In the genomic region with DNA sequence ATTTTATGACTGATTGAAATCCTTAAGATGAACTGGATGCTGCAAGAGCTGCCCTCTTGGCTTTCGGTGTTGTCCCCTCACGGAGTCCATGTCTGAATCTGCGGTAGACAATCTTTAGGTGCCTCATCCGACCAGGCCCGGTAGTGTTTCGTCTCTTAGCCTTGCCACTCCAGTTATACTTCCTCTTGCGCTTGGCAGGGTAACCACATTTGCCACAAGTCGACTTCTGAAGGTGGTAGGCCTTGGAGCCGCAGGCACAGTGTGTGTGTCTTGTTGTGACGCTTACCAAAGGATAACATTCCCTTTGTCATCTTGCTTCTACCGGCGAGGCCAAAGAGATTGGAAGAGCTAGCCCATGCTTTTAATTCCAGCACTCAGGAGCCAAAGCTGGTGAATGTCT, we compare ENCODE assay signal across 16 mouse cellular contexts. TPM values are rescaled to one million over a fixed set of nuclear protein-coding genes. Genes with fewer than 3 reads are reported as not detected.
A peak's percentile ranks its signal among the peaks of the same experiment; 100 is the strongest.
DNase-seq lines count a peak whose midpoint lies in the region; ATAC-seq lines count a peak whose summit lies in the region.
"Had no signal": no experiment of that assay in that cellular context is flagged by ENCODE, and none has a peak within 500 bp of the region (broad histone marks: within the 10 kb centered on the region; RNA-seq: fewer than 3 reads in every experiment).

No protein-coding gene starts in this region.

- no peak overlapping the region for H3K4me3 ChIP-seq in forebrain, embryonic 12.5 days (replicated peaks)
- H3K4me3 ChIP-seq: embryonic facial prominence, embryonic 13.5 days; hindbrain, embryonic 13.5 days had no signal

- H3K9me3 ChIP-seq in forebrain, embryonic 12.5 days, result no peaks in the 10 kb centered on the region
- H3K9me3 ChIP-seq: embryonic facial prominence, embryonic 13.5 days; hindbrain, embryonic 13.5 days had no signal

- peak; percentile 92 for ATAC-seq in granulocyte monocyte progenitor cell, adult 5-6 weeks (replicated peaks; ENCODE audit: poor library complexity, severe bottlenecking)
- peak; percentile 74 for ATAC-seq in neutrophil, adult 5-6 weeks (ENCODE audit: extremely low read depth, insufficient number of reproducible peaks, low FRiP score, poor library complexity, severe bottlenecking)
- ATAC-seq in forebrain, embryonic 12.5 days (ENCODE audit: low FRiP score), result no peak
- ATAC-seq: intestine, postnatal 0 days had no signal

- H3K4me1 ChIP-seq in forebrain, embryonic 12.5 days, result no peaks in the 10 kb centered on the region
- H3K4me1 ChIP-seq: embryonic facial prominence, embryonic 13.5 days; hindbrain, embryonic 13.5 days had no signal

- no peak overlapping the region for H3K9ac ChIP-seq in forebrain, embryonic 12.5 days
- H3K9ac ChIP-seq: embryonic facial prominence, embryonic 13.5 days; hindbrain, embryonic 13.5 days had no signal

- H3K4me2 ChIP-seq in forebrain, embryonic 12.5 days, result no peak overlapping the region
- H3K4me2 ChIP-seq: embryonic facial prominence, embryonic 13.5 days; hindbrain, embryonic 13.5 days; midbrain, embryonic 11.5 days had no signal

- peak; percentile 69 to 72 for DNase-seq in spleen, postnatal 36 days (ENCODE audit: low spot score in 2 of 2)
- DNase-seq in spleen, postnatal 14 days (ENCODE audit: low spot score in 2 of 2), result no peak
- DNase-seq in thymus, postnatal 4 days, result peak; percentile 67
- no peak for DNase-seq in layer of hippocampus, postnatal 14 days (ENCODE audit: low spot score in 2 of 2)
- no peak for DNase-seq in MN1 (ENCODE audit: low spot score)
- DNase-seq: cerebellum, adult 11 months; kidney, postnatal 25 days; layer of hippocampus, adult 9-11 months; right cerebral cortex, postnatal 25 days had no signal

- no peak overlapping the region for H3K27ac ChIP-seq in forebrain, embryonic 12.5 days
- H3K27ac ChIP-seq: embryonic facial prominence, embryonic 13.5 days; hindbrain, embryonic 13.5 days had no signal

- H3K36me3 ChIP-seq in forebrain, embryonic 12.5 days (replicated peaks), result no peaks in the 10 kb centered on the region
- H3K36me3 ChIP-seq: embryonic facial prominence, embryonic 13.5 days; hindbrain, embryonic 13.5 days had no signal

- no peaks in the 10 kb centered on the region for H3K27me3 ChIP-seq in forebrain, embryonic 12.5 days
- H3K27me3 ChIP-seq: embryonic facial prominence, embryonic 13.5 days; hindbrain, embryonic 13.5 days had no signal

- whole genome bisulfite sequencing in forebrain, embryonic 12.5 days, result 93% methylated on average over 12 of the region's 12 CpGs

RNA-seq across cellular contexts. Expression of gene Khdrbs1, which starts 19.5 kb away (rescaled TPM):
- 98.7 and 104 TPM in 2 replicates for total RNA-seq in granulocyte monocyte progenitor cell, adult 5-6 weeks (2014; fragmentation: Nextera tagmentation)
- 82.8 and 84.2 TPM in 2 replicates for total RNA-seq in granulocyte monocyte progenitor cell, adult 5-6 weeks (2017)
- 102 and 104 TPM in 2 replicates for total RNA-seq in neutrophil, adult 5-6 weeks (2017)
- 10 to 100 TPM; 83.3 to 85.6 TPM for total RNA-seq in layer of hippocampus, postnatal 14 days (2021)
- polyA plus RNA-seq in forebrain, embryonic 12.5 days (2016; fragmentation: Nextera tagmentation; extraction: Ambion mirVana), result 229 and 231 TPM in 2 replicates

RNA-seq across cellular contexts. Expression of gene Ptp4a2, which starts 49.4 kb away (rescaled TPM):
- 277 and 304 TPM in 2 replicates for total RNA-seq in granulocyte monocyte progenitor cell, adult 5-6 weeks (2014; fragmentation: Nextera tagmentation)
- 345 and 391 TPM in 2 replicates for total RNA-seq in granulocyte monocyte progenitor cell, adult 5-6 weeks (2017)
- 328 and 348 TPM in 2 replicates for total RNA-seq in neutrophil, adult 5-6 weeks (2017)
- 100 to 1,000 TPM; 123 to 132 TPM for total RNA-seq in layer of hippocampus, postnatal 14 days (2021)
- 375 and 407 TPM in 2 replicates for polyA plus RNA-seq in forebrain, embryonic 12.5 days (2016; fragmentation: Nextera tagmentation; extraction: Ambion mirVana)

Comparison
In these comparisons a context has a peak if more than half of its experiments do, and no peak if none do; other contexts are left out.
1. DNase-seq: peak in spleen, postnatal 36 days (2 of 2) and thymus, postnatal 4 days (single experiment); none in spleen, postnatal 14 days (0 of 2), layer of hippocampus, postnatal 14 days (0 of 2) and MN1 (single experiment).